Mouse (Mus musculus) frontal cortex, postnatal 10 days (tissue): ENCODE measurements around the gene Numa1.
"Not testable (repeated sequence)": the region's sequence is repeated elsewhere in the genome, so short reads cannot be mapped to it uniquely, and the experiment has no call there.

Source experiments
- DNase-seq, 2 experiments: peaks; one replicate each; pipeline ENCODE4 v3.0.0; 2022; ENCODE audit warnings: low spot score in 2 of 2, mixed read lengths in 1 of 2

Numa1 gene

DNA sequence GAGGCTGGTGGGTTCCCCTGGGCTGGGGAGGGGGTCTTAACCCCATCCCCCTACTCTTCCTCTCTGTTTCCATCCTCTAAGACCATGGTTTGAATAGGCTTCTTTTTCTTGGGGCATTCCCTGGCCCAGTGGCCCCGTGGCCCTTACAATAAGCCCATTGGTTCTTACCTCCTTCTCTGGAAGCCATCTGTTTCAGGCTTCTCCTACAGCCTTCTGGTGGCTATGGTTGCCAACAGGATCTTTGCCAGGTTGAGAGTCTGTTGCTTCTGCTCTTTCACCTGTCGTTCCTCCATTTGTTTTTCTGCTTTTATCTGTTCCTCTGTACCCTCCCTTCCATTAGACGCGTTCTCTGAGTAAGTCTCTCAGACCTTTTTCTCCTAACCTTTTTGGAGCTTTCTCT is 3.7 kb downstream of the Numa1 start:
- no peak for DNase-seq

- no peak for DNase-seq
Observed at GRCm38 (mm10) chr7:101938348-101938747, 4.4 kb downstream of the Numa1 start.

DNA sequence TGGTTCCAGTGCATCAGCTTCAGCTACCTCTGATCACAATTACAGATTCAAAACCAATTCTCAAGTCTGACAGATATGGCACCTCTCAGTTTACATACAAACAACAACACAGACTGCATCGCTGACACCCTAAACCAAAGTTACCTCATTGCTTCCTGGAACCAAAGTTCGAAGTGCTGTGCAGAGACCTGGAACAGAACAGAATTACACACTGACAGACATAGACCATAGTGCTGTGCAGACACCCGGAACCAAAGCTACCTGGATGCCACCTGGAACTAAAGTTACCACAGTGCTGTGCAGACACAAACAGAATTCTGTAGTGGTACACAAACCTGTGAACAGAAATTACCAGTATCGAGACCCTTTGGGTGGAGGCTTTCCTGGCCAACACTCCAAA is 5.8 kb downstream of the Numa1 start:
- DNase-seq = no peak

DNA sequence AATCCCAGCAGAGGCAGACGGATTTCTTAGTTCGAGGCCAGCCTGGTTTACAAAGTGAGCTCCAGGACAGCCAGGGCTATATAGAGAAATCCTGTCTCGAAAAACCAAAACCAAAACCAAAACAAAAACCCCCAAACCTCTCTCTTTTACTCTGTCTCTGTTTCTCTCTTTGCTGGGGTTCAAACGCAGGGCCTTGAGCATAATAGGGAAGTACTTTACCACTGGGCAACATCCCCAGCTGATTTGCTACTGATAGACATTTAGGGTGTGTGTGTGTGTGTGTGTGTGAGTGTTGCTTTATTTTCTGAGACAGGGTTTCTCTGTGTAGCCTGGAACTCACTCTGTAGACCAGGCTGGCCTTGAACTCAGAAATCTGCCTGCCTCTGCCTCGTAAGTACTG is 15.1 kb downstream of the Numa1 start:
- not testable (repeated sequence) for DNase-seq

DNA sequence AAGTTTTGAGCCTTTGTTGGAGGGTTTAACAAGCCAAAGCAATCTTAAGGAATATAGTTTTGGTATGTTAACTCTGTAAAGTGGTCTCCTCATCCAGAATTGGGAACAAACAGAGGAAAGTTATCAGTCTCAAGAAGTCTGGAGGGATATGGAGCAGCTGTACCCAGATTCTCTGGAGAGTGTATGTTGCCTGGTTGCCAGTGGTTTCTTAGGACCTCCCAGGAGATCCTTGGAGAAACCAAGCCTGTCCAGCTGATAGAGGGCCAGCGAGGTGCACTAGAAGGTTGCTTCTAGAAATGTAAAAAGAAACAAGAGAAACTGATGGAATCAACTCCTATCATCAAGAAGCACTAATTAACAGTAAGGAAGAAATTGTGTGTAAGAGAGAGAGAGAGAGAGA is 17.7 kb downstream of the Numa1 start:
- DNase-seq = no peak

DNA sequence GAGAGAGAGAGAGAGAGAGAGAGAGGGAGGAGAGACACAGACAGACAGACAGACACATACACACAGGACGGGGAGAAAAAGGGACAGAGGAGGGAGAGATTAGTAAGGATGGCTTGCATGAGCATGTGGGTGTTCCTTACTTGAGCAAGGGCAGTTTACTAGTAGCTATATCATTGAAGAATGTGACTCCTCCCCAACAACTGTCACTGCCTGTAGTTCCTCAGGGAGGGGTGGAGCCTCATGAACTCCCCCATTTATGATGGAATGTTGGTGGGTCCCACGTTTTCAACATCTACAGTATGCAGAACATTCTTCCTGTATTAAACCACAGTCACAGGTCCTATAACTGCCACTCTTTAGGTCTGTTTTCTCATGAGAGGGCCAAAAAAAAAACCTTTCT is 18.2 kb downstream of the Numa1 start:
- DNase-seq = no peak

- DNase-seq = no peak
Observed at GRCm38 (mm10) chr7:101954163-101954562, 20.3 kb downstream of the Numa1 start.

GRCm38 (mm10) chr7:101955276-101955675 is 21.4 kb downstream of the Numa1 start:
- DNase-seq = no peak

GRCm38 (mm10) chr7:101955862-101956261 is 22.0 kb downstream of the Numa1 start:
- no peak for DNase-seq

- DNase-seq = no peak
Observed at GRCm38 (mm10) chr7:101956481-101956880, 22.6 kb downstream of the Numa1 start.

- DNase-seq = no peak
Observed at GRCm38 (mm10) chr7:101956911-101957310, 23.0 kb downstream of the Numa1 start.

- DNase-seq = no peak
Observed at GRCm38 (mm10) chr7:101962829-101963228, 28.9 kb downstream of the Numa1 start.

DNA sequence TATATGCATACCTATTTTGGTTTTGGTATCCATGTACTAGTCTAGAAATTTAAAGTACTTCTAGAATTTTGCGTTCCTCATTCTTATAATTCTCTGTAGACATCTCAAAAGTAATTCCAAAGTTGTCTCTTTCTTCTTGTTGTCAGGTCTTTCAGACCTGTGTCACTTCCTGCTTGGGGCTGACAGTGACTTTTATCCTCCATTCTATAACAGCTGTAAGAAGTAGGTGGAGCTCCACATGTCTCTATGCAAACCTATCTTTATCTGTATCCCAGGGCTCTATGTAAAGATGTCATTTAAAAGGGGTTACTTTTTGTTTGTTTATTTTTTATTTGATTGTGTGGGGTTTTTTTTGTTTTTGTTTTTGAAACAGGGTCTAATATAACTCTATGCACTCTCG is 29.7 kb downstream of the Numa1 start:
- DNase-seq = no peak

- DNase-seq = no peak
Observed at GRCm38 (mm10) chr7:101964551-101964950, 30.6 kb downstream of the Numa1 start.

GRCm38 (mm10) chr7:101965606-101966005 is 31.7 kb downstream of the Numa1 start:
- DNase-seq = no peak

DNA sequence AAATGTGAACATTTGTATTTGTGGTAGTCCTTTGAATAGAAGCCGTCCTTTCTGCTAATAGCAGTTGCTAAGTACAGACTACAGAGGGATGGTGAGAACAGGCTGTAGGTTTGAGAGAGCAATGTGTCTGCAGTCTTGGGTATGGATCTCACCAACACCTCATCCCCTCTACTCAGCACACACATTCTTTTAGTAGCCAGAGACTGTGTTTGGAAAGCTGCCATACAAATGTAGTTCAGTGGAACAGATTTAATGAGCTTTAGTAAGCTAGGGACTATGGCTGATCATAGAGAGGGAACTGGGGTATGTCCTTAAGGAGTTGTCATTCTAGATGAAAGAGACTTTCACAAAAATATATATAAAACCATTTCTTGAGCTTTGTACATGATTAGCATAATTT is 33.3 kb downstream of the Numa1 start:
- no peak for DNase-seq

- DNase-seq = no peak
Observed at GRCm38 (mm10) chr7:101968751-101969150, 34.8 kb downstream of the Numa1 start.

DNA sequence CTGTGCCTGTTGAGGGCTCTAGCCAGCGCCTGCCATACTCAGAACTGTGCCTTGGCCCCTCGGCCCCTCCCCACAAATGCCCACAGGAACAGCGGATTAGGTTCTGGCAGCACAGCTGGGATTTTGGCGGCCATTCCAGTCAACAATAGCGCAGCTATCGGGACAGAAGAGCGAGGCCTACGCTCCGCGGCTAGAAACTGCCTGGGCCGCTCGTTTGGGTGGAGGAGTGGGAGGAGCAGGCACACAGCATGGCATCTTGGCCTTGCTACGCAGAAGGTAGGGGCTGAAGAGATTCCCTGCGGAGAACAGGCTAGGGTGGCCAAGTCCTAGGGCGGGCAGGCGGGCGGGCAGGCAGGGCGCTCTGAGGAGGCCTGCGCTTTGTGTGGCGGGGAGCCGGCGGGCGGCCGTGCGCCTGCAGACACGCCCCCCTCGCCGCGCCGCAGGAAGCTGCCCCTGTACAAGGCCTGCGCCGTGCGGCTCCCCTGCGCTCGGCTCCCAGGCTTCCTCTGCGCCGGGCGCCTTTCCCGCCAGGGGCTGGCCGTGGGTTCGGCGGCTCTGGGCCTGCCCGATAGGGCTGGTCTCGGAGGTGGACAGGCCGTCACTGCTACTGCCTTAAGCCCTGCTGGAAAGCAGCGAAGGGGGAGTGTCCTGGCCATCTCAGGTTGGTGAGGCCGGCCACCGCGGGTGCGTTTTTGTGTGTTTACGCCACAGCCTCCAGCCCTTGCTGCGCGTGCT is 36.0 kb downstream of the Numa1 start:
- DNase-seq = peak; percentile 79 to 84

GRCm38 (mm10) chr7:101970429-101970775 is 36.5 kb downstream of the Numa1 start:
- DNase-seq = peak in 1 of 2 experiments; percentile 89

- peak; percentile 70 to 75 for DNase-seq
Observed at GRCm38 (mm10) chr7:101970821-101971461, 37.0 kb downstream of the Numa1 start.

DNA sequence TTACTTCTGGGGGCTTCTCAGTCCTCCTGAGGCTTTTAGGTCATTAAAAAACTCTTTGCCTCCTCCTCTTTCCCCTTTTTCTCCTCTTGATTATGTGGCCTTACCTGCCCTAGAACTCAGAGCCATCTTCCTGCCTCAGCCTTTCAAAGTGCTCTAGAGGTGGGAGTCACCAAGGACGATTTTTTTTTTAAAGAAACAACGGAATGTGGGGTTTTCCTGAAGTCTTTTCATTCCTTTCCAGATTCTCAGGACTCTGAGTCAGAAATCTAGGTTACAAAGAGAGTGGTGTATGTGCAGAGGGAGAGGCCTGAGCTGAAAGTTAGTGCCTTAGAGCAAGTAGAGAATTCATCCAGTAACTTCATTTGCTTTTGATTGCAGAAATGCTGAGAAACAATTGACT is 37.8 kb downstream of the Numa1 start:
- no peak for DNase-seq

- no peak for DNase-seq
Observed at GRCm38 (mm10) chr7:101973730-101974129, 39.8 kb downstream of the Numa1 start.

DNA sequence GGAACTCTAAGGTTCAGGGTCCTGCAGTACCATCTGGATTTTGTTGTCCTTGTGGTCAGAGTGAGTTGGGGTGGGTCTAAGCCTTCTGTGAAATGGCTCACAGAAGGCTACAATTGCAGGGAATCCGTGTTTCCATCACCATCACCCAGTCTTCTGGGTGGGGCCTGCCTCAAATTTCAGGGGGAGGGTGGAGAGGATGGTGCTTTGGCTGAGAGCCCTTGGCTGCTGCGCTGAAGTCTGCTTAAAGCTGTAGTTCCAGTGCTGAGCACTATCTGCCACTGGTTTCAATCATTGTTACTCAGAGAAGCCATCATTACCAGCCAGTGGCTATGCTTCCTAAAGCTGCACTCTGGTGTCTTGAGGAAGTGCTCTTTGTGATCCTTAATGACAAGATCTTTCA is 40.6 kb downstream of the Numa1 start:
- DNase-seq = no peak

DNA sequence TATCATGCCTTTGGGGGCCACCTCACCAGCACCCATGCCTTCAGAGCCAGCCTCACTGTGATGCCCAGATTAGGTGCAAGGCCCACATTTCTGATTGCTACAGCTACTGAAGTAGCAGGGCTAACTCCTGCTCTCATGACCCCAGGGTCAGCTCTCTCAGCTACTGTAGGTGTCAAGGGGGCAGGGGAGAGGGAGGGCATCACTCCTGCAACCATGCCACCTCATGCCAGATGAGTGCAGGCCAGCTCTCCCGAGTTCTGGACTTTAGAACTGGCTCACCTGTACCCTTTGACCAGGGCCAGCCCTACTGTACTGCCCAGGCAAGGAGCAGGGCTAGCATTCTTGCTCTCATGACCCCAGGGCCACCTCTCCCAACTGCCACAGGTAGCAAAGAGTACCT is 48.8 kb downstream of the Numa1 start:
- DNase-seq = no peak
